ENCODE assay signal across 18 mouse cellular contexts in the genomic region with DNA sequence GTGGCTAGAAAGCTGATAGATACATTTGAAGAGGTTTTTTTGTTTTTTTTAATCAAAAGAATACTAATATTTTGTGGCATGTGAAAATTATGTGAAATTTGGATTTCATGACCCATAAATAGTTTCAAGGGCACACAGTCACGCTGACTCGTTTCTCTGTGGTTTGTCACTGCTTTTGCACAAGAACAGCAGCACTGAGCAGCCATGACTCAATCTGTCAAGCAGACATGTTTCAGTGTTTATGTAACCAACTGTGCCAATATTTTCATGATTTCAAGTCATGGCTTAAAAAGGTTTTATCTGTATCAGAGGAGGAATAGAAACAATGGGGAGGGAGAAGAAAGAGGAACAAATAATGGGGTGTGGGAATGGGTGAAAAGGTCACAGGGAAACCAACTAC. TPM values are rescaled to one million over a fixed set of nuclear protein-coding genes. Genes with fewer than 3 reads are reported as not detected.
DNase-seq lines count a peak whose midpoint lies in the region; ATAC-seq and TF ChIP-seq lines count a peak whose summit lies in the region.
"Had no signal": no experiment of that assay in that cellular context is flagged by ENCODE, and none has a peak within 500 bp of the region (broad histone marks: within the 10 kb centered on the region; RNA-seq: fewer than 3 reads in every experiment).

No protein-coding gene starts in this region.

- peak; percentile 58 to 71 for DNase-seq in adrenal gland, adult (ENCODE audit: inconsistent age in 2 of 2, low spot score in 1 of 2)
- DNase-seq in adrenal gland, postnatal 4 days (ENCODE audit: low spot score in 2 of 2), result no peak
- DNase-seq in MEL (ENCODE audit: low read depth, low spot score), result peak; percentile 53
- DNase-seq in adrenal gland, postnatal 25 days, result peak; percentile 10
- DNase-seq in layer of hippocampus, adult 11-12 months (ENCODE audit: low spot score), result no peak
- no peak for DNase-seq in urinary bladder, postnatal 25 days (ENCODE audit: low spot score)
- no peak for DNase-seq in midbrain, embryonic 11.5 days (ENCODE audit: low spot score, missing footprints)
- DNase-seq: B cell, adult 2 months; cerebellum, postnatal 14 days; gastrocnemius, postnatal 14 days; lung, postnatal 4 days; midbrain, embryonic 14.5 days had no signal

- TF ChIP-seq POLR2A in MEL (IDR thresholded peaks at IDR 0.05; ENCODE audit: control insufficient read depth in 1 of 2, insufficient read depth in 1 of 2, low read depth in 1 of 2, low read length in 2 of 2, poor library complexity in 1 of 2), result no peak

- no peak overlapping the region for H3K27ac ChIP-seq in MEL (ENCODE audit: control insufficient read depth, low read depth, low read length)
- no peak overlapping the region for H3K27ac ChIP-seq in midbrain, embryonic 11.5 days (ENCODE audit: low read depth, low read length)
- H3K27ac ChIP-seq: forebrain, embryonic 12.5 days; hindbrain, embryonic 13.5 days; kidney, postnatal 0 days; limb, embryonic 13.5 days; liver, embryonic 14.5 days had no signal

- H3K9ac ChIP-seq in MEL (ENCODE audit: control insufficient read depth, low read depth, low read length, poor library complexity, severe bottlenecking), result no peak overlapping the region
- H3K9ac ChIP-seq in midbrain, embryonic 11.5 days (ENCODE audit: low read length), result no peak overlapping the region
- H3K9ac ChIP-seq: forebrain, embryonic 12.5 days; hindbrain, embryonic 13.5 days; limb, embryonic 13.5 days; liver, embryonic 14.5 days had no signal

- H3K79me2 ChIP-seq in MEL (ENCODE audit: control insufficient read depth, insufficient read depth, low read length, poor library complexity), result no peaks in the 10 kb centered on the region

- peak in 1 of 2 experiments; percentile 37; a peak in 2 of 4 replicates for TF ChIP-seq EP300 in MEL (IDR thresholded peaks at IDR 0.05; ENCODE audit: low read depth in 1 of 2, low read length in 2 of 2)

- 80% methylated on average over 2 of the region's 2 CpGs for WGBS in midbrain, embryonic 11.5 days

- no peaks in the 10 kb centered on the region for H3K27me3 ChIP-seq in MEL (ENCODE audit: control insufficient read depth in 1 of 2, insufficient read depth in 2 of 2, low read length in 2 of 2)
- no peaks in the 10 kb centered on the region for H3K27me3 ChIP-seq in midbrain, embryonic 11.5 days (ENCODE audit: control insufficient read depth, insufficient read depth, low read length)
- H3K27me3 ChIP-seq: forebrain, embryonic 12.5 days; hindbrain, embryonic 13.5 days; limb, embryonic 13.5 days had no signal

- TF ChIP-seq CTCF in MEL (IDR thresholded peaks at IDR 0.05 in 2 of 3, conservative IDR thresholded peaks at IDR 0.05 in 1 of 3; ENCODE audit: control insufficient read depth in 1 of 3, insufficient read depth in 1 of 3, low read depth in 2 of 3, low read length in 3 of 3, poor library complexity in 1 of 3, severe bottlenecking in 1 of 3), result no peak

- ATAC-seq in monocyte, adult 5-6 weeks (replicated peaks; ENCODE audit: insufficient number of reproducible peaks, low FRiP score, low TSS enrichment, poor library complexity, severe bottlenecking), result peak; percentile 97
- no peak for ATAC-seq in midbrain, embryonic 11.5 days (ENCODE audit: low FRiP score)

- peaks cover 0 to 2% of the 10 kb centered on the region in 2 experiments; a peak in 2 of 4 replicates for H3K36me3 ChIP-seq in MEL (ENCODE audit: control insufficient read depth in 1 of 2, insufficient read depth in 2 of 2, low read length in 2 of 2)
- H3K36me3 ChIP-seq in midbrain, embryonic 11.5 days (ENCODE audit: control insufficient read depth, insufficient read depth, low read length), result no peaks in the 10 kb centered on the region
- H3K36me3 ChIP-seq: forebrain, embryonic 12.5 days; hindbrain, embryonic 13.5 days; limb, embryonic 13.5 days had no signal

- no peak for TF ChIP-seq RAD21 in MEL (IDR thresholded peaks at IDR 0.05; ENCODE audit: low read depth, low read length)

- H3K4me2 ChIP-seq in midbrain, embryonic 11.5 days, result no peak overlapping the region
- H3K4me2 ChIP-seq: forebrain, embryonic 12.5 days; hindbrain, embryonic 13.5 days; limb, embryonic 13.5 days had no signal

- H3K4me3 ChIP-seq in MEL (ENCODE audit: control insufficient read depth in 1 of 2, insufficient read depth in 1 of 2, low read depth in 2 of 2, low read length in 2 of 2), result no peak overlapping the region
- no peak overlapping the region for H3K4me3 ChIP-seq in midbrain, embryonic 11.5 days (ENCODE audit: low read depth, low read length)
- H3K4me3 ChIP-seq: forebrain, embryonic 12.5 days; hindbrain, embryonic 13.5 days; limb, embryonic 13.5 days had no signal

- no peaks in the 10 kb centered on the region for H3K4me1 ChIP-seq in MEL (ENCODE audit: control insufficient read depth in 1 of 2, insufficient read depth in 2 of 2, low read length in 2 of 2)
- H3K4me1 ChIP-seq in midbrain, embryonic 11.5 days (ENCODE audit: control insufficient read depth, insufficient read depth, low read length), result peaks cover 3% of the 10 kb centered on the region; the same call in 1 of the 2 replicates
- H3K4me1 ChIP-seq: hindbrain, embryonic 13.5 days; limb, embryonic 13.5 days had no signal

- no peaks in the 10 kb centered on the region for H3K9me3 ChIP-seq in MEL (replicated peaks; ENCODE audit: insufficient read depth, low read length)
- no peaks in the 10 kb centered on the region for H3K9me3 ChIP-seq in midbrain, embryonic 11.5 days (ENCODE audit: control insufficient read depth, low read length)
- H3K9me3 ChIP-seq: forebrain, embryonic 12.5 days; hindbrain, embryonic 13.5 days; limb, embryonic 13.5 days had no signal

TF ChIP-seq in MEL, 35 proteins besides CTCF, POLR2A, EP300 and RAD21:
- TF ChIP-seq ELF1 (IDR thresholded peaks at IDR 0.05; ENCODE audit: low read depth, low read length) (no peak), JUND (IDR thresholded peaks at IDR 0.05; ENCODE audit: low read depth, low read length) (no peak), USF1 (IDR thresholded peaks at IDR 0.05; ENCODE audit: low read depth, low read length) (no peak), ETS1 (IDR thresholded peaks at IDR 0.05; ENCODE audit: low read depth, low read length) (peak; percentile 24; the same call in 1 of the 2 replicates), MAFK (IDR thresholded peaks at IDR 0.05; ENCODE audit: borderline replicate concordance, low read depth, low read length) (no peak)

RNA-seq across cellular contexts. Expression of a gene that starts 3.8 kb away (rescaled TPM):
- under 1 TPM; 0.20 to 0.48 TPM for total RNA-seq in adrenal gland, postnatal 4 days (2021)
- 0.23 and 0.27 TPM in 2 replicates for total RNA-seq in MEL (2012; rRNA removed)
- under 1 TPM in 1 of 2 experiments, not detected in 1; 0.29 TPM for polyA plus RNA-seq in MEL (2012; ENCODE audit: insufficient read depth in 1 of 2, insufficient read length in 2 of 2, low read depth in 1 of 2, low replicate concordance in 2 of 2, missing spikeins in 1 of 2)
- 0.21 TPM in 1 of 2 replicates, not detected in the other for total RNA-seq in adrenal gland, postnatal 25 days (2021)
- total RNA-seq in monocyte, adult 5-6 weeks (2017), result 2.4 to 5.0 TPM (median 3.9 TPM) in 3 replicates
- polyA plus RNA-seq in midbrain, embryonic 11.5 days (2014; fragmentation: Nextera tagmentation; extraction: Ambion mirVana), result 0.18 and 0.25 TPM in 2 replicates

RNA-seq across cellular contexts. Expression of a gene that starts 31.2 kb away (rescaled TPM):
- 10 to 100 TPM; 21.8 to 22.1 TPM for total RNA-seq in adrenal gland, postnatal 4 days (2021)
- 6.3 and 9.7 TPM in 2 replicates for total RNA-seq in MEL (2012; rRNA removed)
- 10 to 100 TPM; 16.5 to 29.2 TPM for polyA plus RNA-seq in MEL (2012; ENCODE audit: insufficient read depth in 1 of 2, insufficient read length in 2 of 2, low read depth in 1 of 2, low replicate concordance in 2 of 2, missing spikeins in 1 of 2)
- 17.5 and 19.8 TPM in 2 replicates for total RNA-seq in adrenal gland, postnatal 25 days (2021)
- 254 to 316 TPM (median 254 TPM) in 3 replicates for total RNA-seq in monocyte, adult 5-6 weeks (2017)
- polyA plus RNA-seq in midbrain, embryonic 11.5 days (2014; fragmentation: Nextera tagmentation; extraction: Ambion mirVana), result 13.0 and 13.2 TPM in 2 replicates

Comparison
In these comparisons a context has a peak if more than half of its experiments do, and no peak if none do; other contexts are left out.
1. DNase-seq: peak in adrenal gland, adult (2 of 2), MEL (single experiment) and adrenal gland, postnatal 25 days (single experiment); none in adrenal gland, postnatal 4 days (0 of 2), layer of hippocampus, adult 11-12 months (single experiment), urinary bladder, postnatal 25 days (single experiment) and midbrain, embryonic 11.5 days (single experiment).
2. RNA of a gene that starts 31.2 kb away (total RNA-seq): 254 to 316 TPM in monocyte, adult 5-6 weeks; 21.8 to 22.1 TPM in adrenal gland, postnatal 4 days, 17.5 to 19.8 TPM in adrenal gland, postnatal 25 days and 6.3 to 9.7 TPM in MEL; every median in the first group is over 10 times any median in the second.